Mouse (Mus musculus): ENCODE measurements around the gene Olfr1275. TPM values are rescaled to one million over a fixed set of nuclear protein-coding genes. Genes with fewer than 3 reads are reported as not detected.

Olfr1275 gene
- total RNA-seq (2021) = not detected
- long read RNA-seq, experiment 1 = 0 reads
- long read RNA-seq, experiment 2 = 0 reads

- DNase-seq (ENCODE audit: low spot score in 2 of 2) = no peak
Observed at GRCm38 (mm10) chr2:111235186-111235585, at the start of gene Olfr1275. TSS of gene Olfr1275 (minus strand) at chr2:111235286.

GRCm38 (mm10) chr2:111274006-111274405 lies 38.9 kb upstream of the Olfr1275 start, which contains the start of gene Olfr1277:
TSS of gene Olfr1277 (minus strand) at chr2:111274106.
- DNase-seq (ENCODE audit: low spot score in 2 of 2) = no peak

GRCm38 (mm10) chr2:111254216-111254615 lies 19.1 kb upstream of the Olfr1275 start, which contains the start of gene Olfr1276:
TSS of gene Olfr1276 (plus strand) at chr2:111254516.
- DNase-seq (ENCODE audit: low spot score in 2 of 2) = no peak

- DNase-seq (ENCODE audit: low spot score in 2 of 2) = no peak
Observed at GRCm38 (mm10) chr2:111229502-111229901, 5.6 kb downstream of the Olfr1275 start, which contains the start of gene 4930430A15Rik. TSS of gene 4930430A15Rik (minus strand) at chr2:111229602.

- no peak for DNase-seq (ENCODE audit: low spot score in 2 of 2)
Observed at GRCm38 (mm10) chr2:111182068-111182467, 53.0 kb downstream of the Olfr1275 start.

Other genes with a start within 250 kb of the Olfr1275 start
- gene Gm13941, start 129.3 kb downstream of the Olfr1275 start, total RNA-seq (2021) = not detected
- not detected for gene Gm15130, start 82.3 kb downstream of the Olfr1275 start, total RNA-seq (2021)
- not detected for gene 4930430A15Rik, start 5.7 kb downstream of the Olfr1275 start, total RNA-seq (2021)
- gene Olfr1276, start 19.2 kb upstream of the Olfr1275 start, total RNA-seq (2021) = not detected
- not detected for gene Olfr1277, start 38.8 kb upstream of the Olfr1275 start, total RNA-seq (2021)
- gene Olfr1278, start 54.9 kb upstream of the Olfr1275 start, total RNA-seq (2021) = not detected
- gene Olfr1279, start 65.3 kb upstream of the Olfr1275 start, total RNA-seq (2021) = not detected
- gene Olfr1280, start 78.7 kb upstream of the Olfr1275 start, total RNA-seq (2021) = not detected
- gene Olfr1281, start 91.2 kb upstream of the Olfr1275 start, total RNA-seq (2021) = not detected
- not detected for gene Olfr1282, start 100.8 kb upstream of the Olfr1275 start, total RNA-seq (2021)
- not detected for gene Olfr1283, start 131.5 kb upstream of the Olfr1275 start, total RNA-seq (2021)
- gene Olfr1284, start 140.2 kb upstream of the Olfr1275 start, total RNA-seq (2021) = not detected
- not detected for gene Olfr1286, start 187.8 kb upstream of the Olfr1275 start, total RNA-seq (2021)
- not detected for gene Olfr1287, start 213.9 kb upstream of the Olfr1275 start, total RNA-seq (2021)
- gene Olfr1288, start 238.8 kb upstream of the Olfr1275 start, total RNA-seq (2021) = not detected
- not detected for gene Olfr1289, start 245.5 kb upstream of the Olfr1275 start, total RNA-seq (2021)

All from left cerebral cortex, adult 18-20 months (tissue).